Mouse (Mus musculus) small intestine, adult 2 months (tissue): ENCODE data around the gene Rbfox1.

Source experiments
- CTCF ChIP-seq: fragments of 200-500 bp; IDR thresholded peaks from 2 replicates; pipeline ENCODE4 v1.5.1; 2012; ENCODE audit warnings: low read depth, mild to moderate bottlenecking, control low read depth, inconsistent platforms, low read length, moderate library complexity, mixed read lengths; ENCODE audit not compliant: insufficient replicate concordance, insufficient read length; ENCODE audit errors: extremely low read depth
- POLR2A ChIP-seq: fragments of 200-500 bp; IDR thresholded peaks from 2 replicates; pipeline ENCODE4 v1.6.1; 2012; ENCODE audit warnings: low read depth, mild to moderate bottlenecking, control low read depth, inconsistent platforms, low read length, moderate library complexity

GRCm38 (mm10) chr16:6182329-6182728 is 297.2 kb downstream of the Rbfox1 start:
- TF ChIP-seq POLR2A (no peak), CTCF (no peak)
